Mouse (Mus musculus) kidney, adult 18-20 months (tissue): ENCODE measurements around the gene Mcpt9.
"Not testable (repeated sequence)": the region's sequence is repeated elsewhere in the genome, so short reads cannot be mapped to it uniquely, and the experiment has no call there.

Experiments used
- DNase-seq: peaks from one replicate; pipeline ENCODE4 v3.0.0; 2021

Mcpt9 gene

GRCm38 (mm10) chr14:56030395-56030794, at the start of gene Mcpt9:
Mcpt9 (minus strand) TSS chr14:56030495.
- DNase-seq, result not testable (repeated sequence)

- not testable (repeated sequence) for DNase-seq
These were observed 31.9 kb upstream of the Mcpt9 start, which contains the start of gene Mcpt4 for GRCm38 (mm10) chr14:56062213-56062612. Mcpt4 (minus strand) TSS chr14:56062313.

- no peak for DNase-seq
These were observed 27.4 kb upstream of the Mcpt9 start for GRCm38 (mm10) chr14:56057722-56058121.

GRCm38 (mm10) chr14:56055408-56055807, 25.1 kb upstream of the Mcpt9 start:
- no peak for DNase-seq

- not testable (repeated sequence) for DNase-seq
These were observed 11.5 kb upstream of the Mcpt9 start, which contains the start of gene Mcpt2 for GRCm38 (mm10) chr14:56041792-56042191. Mcpt2 (plus strand) TSS chr14:56042041.

- no peak for DNase-seq
These were observed 4.1 kb upstream of the Mcpt9 start for GRCm38 (mm10) chr14:56034433-56034832.

GRCm38 (mm10) chr14:56021305-56021704, 9.0 kb downstream of the Mcpt9 start:
- not testable (repeated sequence) for DNase-seq

- DNase-seq, result no peak
These were observed 10.8 kb downstream of the Mcpt9 start for GRCm38 (mm10) chr14:56019446-56019845.

- DNase-seq, result not testable (repeated sequence)
These were observed 12.6 kb downstream of the Mcpt9 start, which contains the start of gene Mcpt1 for GRCm38 (mm10) chr14:56017671-56018070. Mcpt1 (plus strand) TSS chr14:56017971.

GRCm38 (mm10) chr14:56013924-56014323, 16.4 kb downstream of the Mcpt9 start:
- no peak for DNase-seq

- DNase-seq, result no peak
These were observed 17.1 kb downstream of the Mcpt9 start for GRCm38 (mm10) chr14:56013147-56013546.

- not testable (repeated sequence) for DNase-seq
These were observed 42.8 kb downstream of the Mcpt9 start for GRCm38 (mm10) chr14:55987464-55987863.
